Mouse (Mus musculus): ENCODE results near the gene Ang4. TPM values are rescaled to one million over a fixed set of nuclear protein-coding genes. Genes with fewer than 3 reads are reported as not detected.
"Not testable (repeated sequence)": the region's sequence is repeated elsewhere in the genome, so short reads cannot be mapped to it uniquely, and the experiment has no call there.

Gene Ang4
- total RNA-seq (2022), result not detected

GRCm38 (mm10) chr14:51773490-51773889 is at the start of gene Ang4:
Ang4 (minus strand) TSS chr14:51773590.
- no peak for DNase-seq (ENCODE audit: low spot score in 2 of 2)

DNA sequence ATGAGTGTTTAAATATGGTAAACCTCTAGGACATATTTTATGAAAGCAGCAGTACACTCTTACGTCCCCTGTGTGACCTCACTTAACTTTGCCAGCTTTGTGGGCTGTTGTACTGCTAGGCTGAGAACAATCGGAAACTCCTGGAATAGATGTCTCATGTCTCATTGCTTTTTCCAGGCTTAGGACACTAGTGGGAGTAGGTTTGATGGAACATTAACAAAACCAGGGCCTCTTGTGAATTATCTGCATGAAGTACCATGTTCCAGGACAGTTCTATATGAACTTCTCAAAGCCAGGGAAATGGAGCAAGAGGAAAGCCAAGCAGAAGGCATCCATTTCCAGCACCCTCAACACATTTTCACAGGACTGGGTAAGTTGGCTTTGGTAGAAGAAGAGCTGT is 26.4 kb upstream of the Ang4 start, which contains the start of gene AY358078:
Gene AY358078, plus strand, starts transcription at position 301 of the 400 bp plus-strand sequence.
- no peak for DNase-seq (ENCODE audit: low spot score in 2 of 2)

DNA sequence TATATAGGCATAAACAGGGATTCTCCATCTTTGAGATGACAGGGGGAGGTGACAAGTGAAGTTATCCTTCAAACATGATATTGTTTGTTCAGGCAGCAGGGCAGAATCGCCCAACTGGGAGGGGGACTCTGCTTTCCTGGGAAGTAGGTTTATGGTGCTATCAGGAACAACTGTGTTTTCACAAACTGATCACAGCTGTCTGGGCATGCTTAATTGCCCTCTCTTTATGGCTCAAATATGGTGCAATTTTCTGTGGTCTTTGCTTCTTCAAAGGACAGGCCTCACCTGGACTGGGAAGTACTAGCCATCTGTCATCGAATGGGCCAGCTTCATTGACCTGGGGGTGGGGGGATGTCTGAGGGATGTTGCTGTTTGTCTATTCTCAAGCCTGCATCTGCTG is 20.7 kb upstream of the Ang4 start:
- DNase-seq (ENCODE audit: low spot score in 2 of 2), result no peak

DNA sequence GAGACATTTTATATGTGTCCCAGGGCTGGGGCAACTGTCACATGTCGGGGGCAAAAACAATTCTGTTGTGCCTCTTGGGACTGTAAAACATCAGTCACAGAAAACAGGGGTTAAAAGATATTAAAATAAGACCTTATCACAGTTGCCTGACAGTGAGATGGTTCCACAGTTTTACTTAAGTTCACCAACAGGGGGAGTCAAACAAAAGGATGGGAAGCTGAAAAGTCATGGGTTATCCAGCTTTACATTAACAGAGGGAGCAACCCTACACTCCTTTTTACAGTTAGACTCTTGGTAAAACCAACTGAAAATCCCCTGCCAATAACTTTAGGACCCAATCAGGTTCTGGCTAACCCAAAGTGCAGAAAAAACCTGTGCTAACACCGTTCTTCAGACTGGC is 15.8 kb upstream of the Ang4 start:
- no peak for DNase-seq (ENCODE audit: low spot score in 2 of 2)

GRCm38 (mm10) chr14:51787061-51787460 is 13.7 kb upstream of the Ang4 start:
- DNase-seq (ENCODE audit: low spot score in 2 of 2), result no peak

- DNase-seq (ENCODE audit: low spot score in 2 of 2), result no peak
Observed at GRCm38 (mm10) chr14:51786335-51786734, 12.9 kb upstream of the Ang4 start.

- no peak for DNase-seq (ENCODE audit: low spot score in 2 of 2)
Observed at GRCm38 (mm10) chr14:51778865-51779481, 5.6 kb upstream of the Ang4 start.

DNA sequence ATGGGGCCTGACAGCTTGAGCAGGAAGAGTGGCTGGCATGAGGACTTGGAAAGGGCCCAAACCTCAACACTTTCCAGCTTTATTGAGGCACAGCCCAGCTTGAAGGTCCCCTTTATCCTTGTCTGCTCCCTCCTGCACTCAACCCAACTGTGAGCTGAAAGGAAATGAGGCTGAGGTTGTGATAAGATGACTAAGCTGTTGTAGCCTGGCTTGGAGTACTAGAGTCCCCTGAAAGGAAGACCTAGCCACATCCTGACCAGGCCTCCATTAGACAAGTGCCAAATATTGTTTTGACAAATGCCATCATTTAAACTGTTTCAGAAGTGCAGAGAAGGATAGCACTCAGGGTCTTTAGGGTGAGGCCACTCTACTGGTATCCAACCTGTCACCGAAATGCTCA is 4.4 kb upstream of the Ang4 start:
- DNase-seq (ENCODE audit: low spot score in 2 of 2), result no peak

- DNase-seq (ENCODE audit: low spot score in 2 of 2), result not testable (repeated sequence)
Observed at GRCm38 (mm10) chr14:51771378-51771777, 2.0 kb downstream of the Ang4 start.

GRCm38 (mm10) chr14:51755944-51756343 is 17.4 kb downstream of the Ang4 start:
- no peak for DNase-seq (ENCODE audit: low spot score in 2 of 2)

- DNase-seq (ENCODE audit: low spot score in 2 of 2), result no peak
Observed at GRCm38 (mm10) chr14:51740347-51741170, 32.8 kb downstream of the Ang4 start.

DNA sequence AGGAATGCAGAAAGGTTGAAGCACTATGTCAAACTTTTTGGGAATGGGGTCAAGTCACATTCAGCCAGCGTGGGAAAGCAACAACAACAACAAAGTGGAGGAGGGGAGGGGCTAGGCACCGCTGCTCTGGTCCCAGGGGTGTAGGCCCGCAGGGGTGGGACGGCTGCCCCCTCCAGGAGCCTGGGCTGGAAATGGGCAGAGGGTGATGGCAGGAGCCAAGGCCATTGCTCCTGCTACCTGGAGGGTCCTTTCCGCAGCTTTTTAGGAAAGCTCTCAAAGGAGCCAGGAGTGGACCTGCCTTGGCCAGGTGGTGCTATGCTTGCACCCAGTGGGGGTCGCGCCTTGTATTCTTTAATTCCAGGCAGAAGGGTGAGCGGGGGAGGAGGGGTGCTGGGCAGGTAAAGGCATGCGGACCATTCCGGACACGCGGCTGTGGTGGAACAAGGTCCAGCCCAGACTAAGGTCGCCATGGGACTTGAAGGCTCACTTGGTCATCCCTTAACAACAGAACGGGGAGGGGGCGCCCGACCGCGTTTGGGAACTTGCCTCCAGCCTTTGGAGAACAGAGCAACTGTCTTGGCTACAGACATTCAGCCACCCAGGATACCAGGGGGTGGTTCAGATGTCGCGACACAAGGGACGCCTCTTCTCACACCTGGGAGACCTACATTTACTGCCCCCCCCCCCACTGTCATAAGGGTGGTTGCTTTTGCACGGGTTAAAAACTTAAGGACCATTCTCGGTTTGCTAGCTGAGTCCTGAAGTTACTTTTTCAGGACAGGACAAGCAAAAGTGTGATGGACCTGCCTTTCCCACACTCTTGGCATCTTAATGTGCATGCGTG is 34.0 kb downstream of the Ang4 start:
- DNase-seq (ENCODE audit: low spot score in 2 of 2), result no peak

GRCm38 (mm10) chr14:51738411-51739149 is 34.8 kb downstream of the Ang4 start:
- no peak for DNase-seq (ENCODE audit: low spot score in 2 of 2)

- no peak for DNase-seq (ENCODE audit: low spot score in 2 of 2)
Observed at GRCm38 (mm10) chr14:51737967-51738366, 35.4 kb downstream of the Ang4 start.

DNA sequence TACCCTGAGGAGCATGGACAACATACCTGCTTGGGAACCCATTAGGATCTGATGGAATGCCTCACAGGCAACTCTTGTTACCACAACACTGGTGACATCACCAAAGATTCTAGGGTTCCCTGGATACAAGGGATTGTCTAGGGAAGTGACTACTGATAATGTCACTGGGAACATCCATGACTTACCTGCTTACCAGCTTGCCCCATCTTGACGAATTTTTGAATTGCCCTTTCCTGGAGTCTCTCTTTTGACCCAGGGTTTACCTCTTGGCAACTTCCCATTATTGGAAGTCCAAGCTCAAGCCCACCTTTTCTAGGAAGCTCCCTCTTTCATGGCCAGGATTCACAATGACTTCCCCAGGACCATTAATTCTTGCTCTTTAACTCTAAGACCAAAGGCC is 56.3 kb downstream of the Ang4 start, which contains the start of gene Gm5800:
Gene Gm5800, minus strand, starts transcription at position 101 of the 400 bp plus-strand sequence.
- no peak for DNase-seq (ENCODE audit: low spot score in 2 of 2)

Other genes with a start within 250 kb of the Ang4 start
- not detected for gene Gm5622, start 220.8 kb downstream of the Ang4 start, total RNA-seq (2022)
- gene Gm17175, start 199.5 kb downstream of the Ang4 start, total RNA-seq (2022), result not detected
- not detected for gene Gm17174, start 181.5 kb downstream of the Ang4 start, total RNA-seq (2022)
- gene Gm17078, start 162.3 kb downstream of the Ang4 start, total RNA-seq (2022), result not detected
- not detected for gene Gm4181, start 137.9 kb downstream of the Ang4 start, total RNA-seq (2022)
- not detected for gene Gm17079, start 78.1 kb downstream of the Ang4 start, total RNA-seq (2022)
- not detected for gene Gm5800, start 56.4 kb downstream of the Ang4 start, total RNA-seq (2022)
- gene AY358078, start 26.5 kb upstream of the Ang4 start, total RNA-seq (2022), result not detected
- not detected for gene Ear6, start 80.1 kb upstream of the Ang4 start, total RNA-seq (2022)
- 10 to 100 TPM in 3 of 4 experiments, 1 to 10 TPM in 1; 8.6 to 14.7 (median 12.3) TPM for gene Mettl17, start 111.3 kb upstream of the Ang4 start, total RNA-seq (2022)
- gene Slc39a2, start 119.3 kb upstream of the Ang4 start, total RNA-seq (2022), result under 1 TPM; 0.11 to 0.48 (median 0.33) TPM
- gene Ndrg2, start 140.6 kb upstream of the Ang4 start, total RNA-seq (2022), result 1,000 to 10,000 TPM; 1,880 to 2,007 (median 1,939) TPM
- 1 to 10 TPM in 3 of 4 experiments, under 1 TPM in 1; 0.92 to 1.7 (median 1.7) TPM for gene Tppp2, start 144.8 kb upstream of the Ang4 start, total RNA-seq (2022)
- gene Rnase13, start 149.2 kb upstream of the Ang4 start, total RNA-seq (2022), result not detected
- gene Arhgef40, start 211.1 kb upstream of the Ang4 start, total RNA-seq (2022), result 1 to 10 TPM; 5.7 to 9.4 (median 6.2) TPM
- 1 to 10 TPM in 3 of 4 experiments, under 1 TPM in 1; 0.60 to 1.4 (median 1.2) TPM for gene Tmem253, start 242.1 kb upstream of the Ang4 start, total RNA-seq (2022)
- 10 to 100 TPM in 3 of 4 experiments, 1 to 10 TPM in 1; 9.9 to 14.0 (median 13.0) TPM for gene Zfp219, start 247.1 kb upstream of the Ang4 start, total RNA-seq (2022)

Data from gastrocnemius, adult 8-10 months (tissue).